Mouse (Mus musculus) liver, postnatal 0 days (tissue): ENCODE measurements around the gene Gpatch8.

ENCODE experiments used
- CTCF ChIP-seq: sonication (generic); IDR thresholded peaks from 2 replicates; pipeline ENCODE4 v1.5.1; 2016; ENCODE audit warnings: antibody characterized with exemption, low read depth
- EP300 ChIP-seq: IDR thresholded peaks from 2 replicates; pipeline ENCODE4 v1.6.1; 2016; ENCODE audit warnings: antibody characterized with exemption, low read depth, mild to moderate bottlenecking

DNA sequence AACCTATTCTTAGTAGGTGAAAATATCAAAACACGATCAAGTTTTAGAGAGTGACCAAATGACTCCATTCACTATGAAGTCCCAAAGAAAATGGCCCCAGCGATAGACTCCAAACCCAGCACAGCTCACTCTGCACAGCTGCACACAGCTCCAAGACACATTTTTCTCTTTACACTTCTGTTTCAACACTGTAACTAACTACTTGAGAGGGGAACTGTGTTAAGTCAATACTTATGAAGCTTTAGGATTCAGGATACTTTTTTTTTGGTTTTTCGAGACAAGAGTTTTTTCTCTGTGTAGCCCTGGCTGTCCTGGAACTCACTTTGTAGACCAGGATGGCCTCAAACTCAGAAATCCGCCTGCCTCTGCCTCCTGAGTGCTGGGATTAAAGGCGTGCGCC, 61.1 kb downstream of the Gpatch8 start:
- TF ChIP-seq CTCF = no peak
- no peak for TF ChIP-seq EP300
